Mouse (Mus musculus) Patski (cell line): ENCODE data around the gene Gm42421. TPM values are rescaled to one million over a fixed set of nuclear protein-coding genes. Genes with fewer than 3 reads are reported as not detected.

Source experiments
- ATAC-seq: fragments of 100-300 bp; one replicate; pipeline ENCODE4 v1.8.0; 2021
- CTCF ChIA-PET: fragments of 350-600 bp; sonication (Branson Sonifier 250); formaldehyde crosslinking; loops from one replicate; lab custom pipeline; 2022; ENCODE audit warnings: inconsistent platforms; lab: Charles Lee
- POLR2A ChIA-PET: fragments of 350-600 bp; sonication (Branson Sonifier 250); formaldehyde crosslinking; loops from one replicate; lab custom pipeline; 2022; ENCODE audit warnings: antibody characterized with exemption, inconsistent platforms; lab: Charles Lee
- DNase-seq: peaks from one replicate; pipeline ENCODE4 v3.0.0-alpha.2; 2011; ENCODE audit warnings: low read depth, low spot score
- H3K27me3 ChIP-seq: fragments of 371-371 bp; one replicate; pipeline ENCODE4 v1.5.1; 2021
- CTCF ChIP-seq: fragments of 100-300 bp; IDR thresholded peaks from one replicate; pipeline ENCODE4 v1.5.1; 2021
- in situ Hi-C: fragments of 300-500 bp; cut with MboI; formaldehyde crosslinking; loops from 3 replicates; pipeline ENCODE4 v1.11.1; 2018; ENCODE audit warnings: low pct_unique_long_range_greater_than_20kb, mixed read lengths
- polyA plus RNA-seq: library from polyadenylated mRNA; unstranded; gene quantifications from one replicate; pipeline ENCODE4 v1.2.3, GENCODE M21; 2021

The Gm42421 gene
- 0.47 TPM for polyA plus RNA-seq

- POLR2A ChIA-PET: no interaction called here
- TF ChIP-seq CTCF: no peak
- ATAC-seq (no peak), DNase-seq (no peak)
- CTCF ChIA-PET: no interaction called here
- H3K27me3 ChIP-seq: no peaks in the 10 kb centered on the region
- in situ Hi-C loops: no loop called here
Measured at GRCm38 (mm10) chr5:143927875-143928274, at the start of gene Gm42421. TSS of gene Gm42421 (plus strand) at chr5:143928175.

GRCm38 (mm10) chr5:143885274-143885673 lies 42.7 kb upstream of the Gm42421 start:
- TF ChIP-seq CTCF: no peak
- ChIA-PET POLR2A (interaction anchor here (1.8 kb wide), 1 partner anchor 23 kb away, joined by 6 read pairs; no protein-coding TSS in a partner anchor), CTCF (interaction anchor here (1.5 kb wide), 1 partner anchor 65 kb away, joined by 4 read pairs; no protein-coding TSS in a partner anchor)
- H3K27me3 ChIP-seq: no peaks in the 10 kb centered on the region
- in situ Hi-C loops: no loop called here
- no peak for DNase-seq
- ATAC-seq: no peak

GRCm38 (mm10) chr5:143890741-143891140 lies 37.2 kb upstream of the Gm42421 start:
- in situ Hi-C loops: no loop called here
- POLR2A ChIA-PET: interaction anchor here (1.0 kb wide), 1 partner anchor 17 kb away, joined by 4 read pairs; no protein-coding TSS in a partner anchor
- H3K27me3 ChIP-seq: no peaks in the 10 kb centered on the region
- TF ChIP-seq CTCF: no peak
- DNase-seq (no peak), ATAC-seq (no peak)
- CTCF ChIA-PET: no interaction called here

GRCm38 (mm10) chr5:143892255-143892886 lies 35.6 kb upstream of the Gm42421 start:
- CTCF ChIA-PET: interaction anchor here (1.6 kb wide), 1 partner anchor 11 kb away, joined by 4 read pairs; no protein-coding TSS in a partner anchor
- in situ Hi-C loops: no loop called here

GRCm38 (mm10) chr5:143893396-143893795 lies 34.6 kb upstream of the Gm42421 start:
- ChIA-PET POLR2A (interaction anchor here (1.3 kb wide), 1 partner anchor 12 kb away, joined by 3 read pairs; no protein-coding TSS in a partner anchor), CTCF (interaction anchor here (1.1 kb wide), 1 partner anchor 11 kb away, joined by 3 read pairs; no protein-coding TSS in a partner anchor)
- in situ Hi-C loops: no loop called here
- TF ChIP-seq CTCF: no peak
- DNase-seq (no peak), ATAC-seq (no peak)
- no peaks in the 10 kb centered on the region for H3K27me3 ChIP-seq

More at GRCm38 (mm10) chr5:143892255-143892886, 35.6 kb upstream of the Gm42421 start:
- TF ChIP-seq CTCF: no peak
- no peak for DNase-seq
- H3K27me3 ChIP-seq: no peaks in the 10 kb centered on the region
- no peak for ATAC-seq
- POLR2A ChIA-PET: interaction anchor here (1.3 kb wide), 1 partner anchor 13 kb away, joined by 3 read pairs; no protein-coding TSS in a partner anchor

GRCm38 (mm10) chr5:143897635-143898330 lies 30.2 kb upstream of the Gm42421 start, which contains the start of gene Ankrd61:
TSS of gene Ankrd61 (minus strand) at chr5:143897685.
- ChIA-PET CTCF (no interaction called here), POLR2A (no interaction called here)
- TF ChIP-seq CTCF: no peak
- in situ Hi-C loops: no loop called here
- DNase-seq (no peak), ATAC-seq (no peak)
- no peaks in the 10 kb centered on the region for H3K27me3 ChIP-seq

GRCm38 (mm10) chr5:143902111-143902510 lies 25.9 kb upstream of the Gm42421 start:
- CTCF ChIA-PET: interaction anchor here (0.9 kb wide), 1 partner anchor 12 kb away, joined by 3 read pairs; no protein-coding TSS in a partner anchor
- H3K27me3 ChIP-seq: no peaks in the 10 kb centered on the region
- in situ Hi-C loops: no loop called here
- DNase-seq: no peak
- no peak for ATAC-seq
- POLR2A ChIA-PET: no interaction called here
- TF ChIP-seq CTCF: no peak

- ChIA-PET POLR2A (no interaction called here), CTCF (interaction anchor here (1.4 kb wide), 2 partner anchors 10 to 12 kb away, joined by 3 to 4 read pairs; no protein-coding TSS in a partner anchor)
- in situ Hi-C loops: no loop called here
- no peak for ATAC-seq
- H3K27me3 ChIP-seq: no peaks in the 10 kb centered on the region
- TF ChIP-seq CTCF: no peak
- no peak for DNase-seq
Measured at GRCm38 (mm10) chr5:143903813-143904212, 24.2 kb upstream of the Gm42421 start.

- no peak for TF ChIP-seq CTCF
- ChIA-PET CTCF (no interaction called here), POLR2A (no interaction called here)
- no peak for DNase-seq
- ATAC-seq: no peak
- in situ Hi-C loops: no loop called here
- no peaks in the 10 kb centered on the region for H3K27me3 ChIP-seq
Measured at GRCm38 (mm10) chr5:143906429-143906828, 21.5 kb upstream of the Gm42421 start.

GRCm38 (mm10) chr5:143908926-143909325 lies 19.0 kb upstream of the Gm42421 start:
- TF ChIP-seq CTCF: no peak
- ChIA-PET POLR2A (interaction anchor here (1.3 to 1.5 kb wide), 2 partner anchors 23 to 177 kb away, joined by 3 to 6 read pairs; partner anchors contain the start of gene Usp42), CTCF (interaction anchor here (1.7 kb wide), 1 partner anchor 8 kb away, joined by 5 read pairs; no protein-coding TSS in a partner anchor)
- in situ Hi-C loops: no loop called here
- ATAC-seq: peak; percentile 1
- no peaks in the 10 kb centered on the region for H3K27me3 ChIP-seq
- peak; percentile 6 for DNase-seq
